Mouse (Mus musculus): ENCODE measurements at regions not wholly inside any gene's neighbourhood (a gene's known extent, or its start where the extent isn't known, plus 50 kb on each side); places are given as distances from the start of the nearest gene placed in this dataset.
"Not testable (repeated sequence)": the region's sequence is repeated elsewhere in the genome, so short reads cannot be mapped to it uniquely, and the experiment has no call there.

- no peak for DNase-seq (ENCODE audit: low spot score)
Observed at GRCm38 (mm10) chr16:12700088-12700487, 409.4 kb upstream of the Ercc4 start.

- DNase-seq (ENCODE audit: low spot score): no peak
Observed at GRCm38 (mm10) chr16:12703818-12704590, 405.5 kb upstream of the Ercc4 start.

GRCm38 (mm10) chr16:12706907-12707306, 402.6 kb upstream of the Ercc4 start:
- DNase-seq (ENCODE audit: low spot score): no peak

- DNase-seq (ENCODE audit: low spot score): not testable (repeated sequence)
Observed at GRCm38 (mm10) chr16:12721368-12721767, 388.1 kb upstream of the Ercc4 start.

- DNase-seq (ENCODE audit: low spot score): no peak
Observed at GRCm38 (mm10) chr16:12726043-12726442, 383.4 kb upstream of the Ercc4 start.

- not testable (repeated sequence) for DNase-seq (ENCODE audit: low spot score)
Observed at GRCm38 (mm10) chr16:12730167-12730730, 379.2 kb upstream of the Ercc4 start.

- DNase-seq (ENCODE audit: low spot score): no peak
Observed at GRCm38 (mm10) chr16:12731588-12731987, 377.9 kb upstream of the Ercc4 start.

- no peak for DNase-seq (ENCODE audit: low spot score)
Observed at GRCm38 (mm10) chr16:12742472-12742871, 367.0 kb upstream of the Ercc4 start.

GRCm38 (mm10) chr16:12753181-12753580, 356.3 kb upstream of the Ercc4 start:
- DNase-seq (ENCODE audit: low spot score): no peak

- DNase-seq (ENCODE audit: low spot score): no peak
Observed at GRCm38 (mm10) chr16:12754361-12754760, 355.1 kb upstream of the Ercc4 start.

- no peak for DNase-seq (ENCODE audit: low spot score)
Observed at GRCm38 (mm10) chr16:12758594-12758993, 350.9 kb upstream of the Ercc4 start.

GRCm38 (mm10) chr16:12764166-12764565, 345.3 kb upstream of the Ercc4 start:
- DNase-seq (ENCODE audit: low spot score): no peak

GRCm38 (mm10) chr16:12764608-12765007, 344.9 kb upstream of the Ercc4 start:
- DNase-seq (ENCODE audit: low spot score): no peak

- DNase-seq (ENCODE audit: low spot score): no peak
Observed at GRCm38 (mm10) chr16:12766846-12767245, 342.6 kb upstream of the Ercc4 start.

- DNase-seq (ENCODE audit: low spot score): no peak
Observed at GRCm38 (mm10) chr16:12768161-12768895, 341.2 kb upstream of the Ercc4 start.

GRCm38 (mm10) chr16:12770482-12770881, 339.0 kb upstream of the Ercc4 start:
- no peak for DNase-seq (ENCODE audit: low spot score)

GRCm38 (mm10) chr16:12772535-12772934, 336.9 kb upstream of the Ercc4 start:
- DNase-seq (ENCODE audit: low spot score): no peak

- DNase-seq (ENCODE audit: low spot score): no peak
Observed at GRCm38 (mm10) chr16:12775876-12776275, 333.6 kb upstream of the Ercc4 start.

GRCm38 (mm10) chr16:12779079-12779478, 330.4 kb upstream of the Ercc4 start:
- DNase-seq (ENCODE audit: low spot score): no peak

- no peak for DNase-seq (ENCODE audit: low spot score)
Observed at GRCm38 (mm10) chr16:12780635-12781034, 328.8 kb upstream of the Ercc4 start.

- no peak for DNase-seq (ENCODE audit: low spot score)
Observed at GRCm38 (mm10) chr16:12785828-12786227, 323.7 kb upstream of the Ercc4 start.

GRCm38 (mm10) chr16:12798523-12798922, 311.0 kb upstream of the Ercc4 start:
- DNase-seq (ENCODE audit: low spot score): no peak

GRCm38 (mm10) chr16:12800181-12800580, 309.3 kb upstream of the Ercc4 start:
- DNase-seq (ENCODE audit: low spot score): no peak
